Mouse (Mus musculus): ENCODE measurements at regions not wholly inside any gene's neighbourhood (a gene's known extent, or its start where the extent isn't known, plus 50 kb on each side); places are given as distances from the start of the nearest gene placed in this dataset.

- no peak overlapping the region for H3K4me3 ChIP-seq (ENCODE audit: low read depth, low read length)
- H3K27ac ChIP-seq (replicated peaks; ENCODE audit: low read depth, low read length): no peak overlapping the region
- H3K4me1 ChIP-seq (ENCODE audit: control insufficient read depth, insufficient read depth, low read length): no peaks in the 10 kb centered on the region
- ATAC-seq (replicated peaks; ENCODE audit: insufficient number of reproducible peaks, low FRiP score, low TSS enrichment, low read depth) (no peak), DNase-seq (ENCODE audit: low spot score) (no peak)
- H3K36me3 ChIP-seq (replicated peaks; ENCODE audit: control insufficient read depth, insufficient read depth, low read depth, low read length): no peaks in the 10 kb centered on the region
- H3K4me2 ChIP-seq (ENCODE audit: low read depth, low read length): no peak overlapping the region
- H3K9ac ChIP-seq (replicated peaks; ENCODE audit: low read length): no peak overlapping the region
- H3K27me3 ChIP-seq (ENCODE audit: control insufficient read depth, insufficient read depth, low read length): no peaks in the 10 kb centered on the region
- 88% methylated on average over 3 of the region's 3 CpGs for WGBS
- H3K9me3 ChIP-seq (replicated peaks; ENCODE audit: control insufficient read depth, low read length): no peaks in the 10 kb centered on the region
Measured at GRCm38 (mm10) chr2:61527127-61527526, 51.3 kb upstream of the Tank start.

- no peak overlapping the region for H3K4me2 ChIP-seq (ENCODE audit: low read depth, low read length)
- DNase-seq (ENCODE audit: low spot score): no peak
- no peak overlapping the region for H3K4me3 ChIP-seq (ENCODE audit: low read depth, low read length)
- H3K27me3 ChIP-seq (ENCODE audit: control insufficient read depth, insufficient read depth, low read length): no peaks in the 10 kb centered on the region
- H3K9me3 ChIP-seq (replicated peaks; ENCODE audit: control insufficient read depth, low read length): no peaks in the 10 kb centered on the region
- H3K36me3 ChIP-seq (replicated peaks; ENCODE audit: control insufficient read depth, insufficient read depth, low read depth, low read length): no peaks in the 10 kb centered on the region
- 81% methylated on average over 6 of the region's 6 CpGs for WGBS
- H3K4me1 ChIP-seq (ENCODE audit: control insufficient read depth, insufficient read depth, low read length): no peaks in the 10 kb centered on the region
- no peak for ATAC-seq (replicated peaks; ENCODE audit: insufficient number of reproducible peaks, low FRiP score, low TSS enrichment, low read depth)
- H3K9ac ChIP-seq (replicated peaks; ENCODE audit: low read length): no peak overlapping the region
- no peak overlapping the region for H3K27ac ChIP-seq (replicated peaks; ENCODE audit: low read depth, low read length)
Measured at GRCm38 (mm10) chr2:61524060-61524734, 54.2 kb upstream of the Tank start.

GRCm38 (mm10) chr2:61514445-61515123 lies 63.8 kb upstream of the Tank start:
- Histone ChIP-seq H3K4me2 (ENCODE audit: low read depth, low read length) (no peak overlapping the region), H3K4me1 (ENCODE audit: control insufficient read depth, insufficient read depth, low read length) (no peaks in the 10 kb centered on the region), H3K9me3 (replicated peaks; ENCODE audit: control insufficient read depth, low read length) (no peaks in the 10 kb centered on the region), H3K27me3 (ENCODE audit: control insufficient read depth, insufficient read depth, low read length) (no peaks in the 10 kb centered on the region), H3K36me3 (replicated peaks; ENCODE audit: control insufficient read depth, insufficient read depth, low read depth, low read length) (no peaks in the 10 kb centered on the region), H3K9ac (replicated peaks; ENCODE audit: low read length) (no peak overlapping the region), H3K27ac (replicated peaks; ENCODE audit: low read depth, low read length) (no peak overlapping the region), H3K4me3 (ENCODE audit: low read depth, low read length) (no peak overlapping the region)
- ATAC-seq (replicated peaks; ENCODE audit: insufficient number of reproducible peaks, low FRiP score, low TSS enrichment, low read depth) (no peak), DNase-seq (ENCODE audit: low spot score) (no peak)
- WGBS: 90% methylated on average over 6 of the region's 6 CpGs

GRCm38 (mm10) chr2:61513787-61514444 lies 64.5 kb upstream of the Tank start:
- Histone ChIP-seq H3K9ac (replicated peaks; ENCODE audit: low read length) (no peak overlapping the region), H3K4me2 (ENCODE audit: low read depth, low read length) (no peak overlapping the region)
- 83% methylated on average over 12 of the region's 12 CpGs for WGBS

GRCm38 (mm10) chr2:61503594-61503993 lies 74.8 kb upstream of the Tank start:
- Histone ChIP-seq H3K9me3 (replicated peaks; ENCODE audit: control insufficient read depth, low read length) (no peaks in the 10 kb centered on the region), H3K27me3 (ENCODE audit: control insufficient read depth, insufficient read depth, low read length) (no peaks in the 10 kb centered on the region), H3K36me3 (replicated peaks; ENCODE audit: control insufficient read depth, insufficient read depth, low read depth, low read length) (no peaks in the 10 kb centered on the region), H3K4me2 (ENCODE audit: low read depth, low read length) (no peak overlapping the region), H3K4me3 (ENCODE audit: low read depth, low read length) (no peak overlapping the region), H3K4me1 (ENCODE audit: control insufficient read depth, insufficient read depth, low read length) (no peaks in the 10 kb centered on the region), H3K9ac (replicated peaks; ENCODE audit: low read length) (no peak overlapping the region), H3K27ac (replicated peaks; ENCODE audit: low read depth, low read length) (no peak overlapping the region)
- WGBS: 87% methylated on average over 4 of the region's 4 CpGs
- ATAC-seq (replicated peaks; ENCODE audit: insufficient number of reproducible peaks, low FRiP score, low TSS enrichment, low read depth) (no peak), DNase-seq (ENCODE audit: low spot score) (no peak)

More at GRCm38 (mm10) chr2:61513787-61514444, 64.5 kb upstream of the Tank start:
- Histone ChIP-seq H3K27ac (replicated peaks; ENCODE audit: low read depth, low read length) (no peak overlapping the region), H3K4me1 (ENCODE audit: control insufficient read depth, insufficient read depth, low read length) (no peaks in the 10 kb centered on the region), H3K4me3 (ENCODE audit: low read depth, low read length) (no peak overlapping the region), H3K9me3 (replicated peaks; ENCODE audit: control insufficient read depth, low read length) (no peaks in the 10 kb centered on the region), H3K36me3 (replicated peaks; ENCODE audit: control insufficient read depth, insufficient read depth, low read depth, low read length) (no peaks in the 10 kb centered on the region), H3K27me3 (ENCODE audit: control insufficient read depth, insufficient read depth, low read length) (no peaks in the 10 kb centered on the region)
- DNase-seq (ENCODE audit: low spot score) (no peak), ATAC-seq (replicated peaks; ENCODE audit: insufficient number of reproducible peaks, low FRiP score, low TSS enrichment, low read depth) (no peak)

GRCm38 (mm10) chr2:61501922-61502321 lies 76.5 kb upstream of the Tank start:
- DNase-seq (ENCODE audit: low spot score) (no peak), ATAC-seq (replicated peaks; ENCODE audit: insufficient number of reproducible peaks, low FRiP score, low TSS enrichment, low read depth) (no peak)
- Histone ChIP-seq H3K27ac (replicated peaks; ENCODE audit: low read depth, low read length) (no peak overlapping the region), H3K9me3 (replicated peaks; ENCODE audit: control insufficient read depth, low read length) (no peaks in the 10 kb centered on the region), H3K4me2 (ENCODE audit: low read depth, low read length) (no peak overlapping the region), H3K4me3 (ENCODE audit: low read depth, low read length) (no peak overlapping the region), H3K27me3 (ENCODE audit: control insufficient read depth, insufficient read depth, low read length) (no peaks in the 10 kb centered on the region), H3K9ac (replicated peaks; ENCODE audit: low read length) (no peak overlapping the region), H3K36me3 (replicated peaks; ENCODE audit: control insufficient read depth, insufficient read depth, low read depth, low read length) (no peaks in the 10 kb centered on the region), H3K4me1 (ENCODE audit: control insufficient read depth, insufficient read depth, low read length) (no peaks in the 10 kb centered on the region)
- WGBS: 88% methylated on average over 5 of the region's 5 CpGs

GRCm38 (mm10) chr2:61499266-61499665 lies 79.1 kb upstream of the Tank start:
- H3K4me1 ChIP-seq (ENCODE audit: control insufficient read depth, insufficient read depth, low read length): no peaks in the 10 kb centered on the region
- WGBS: 77% methylated on average over 1 of the region's 1 CpGs
- H3K27me3 ChIP-seq (ENCODE audit: control insufficient read depth, insufficient read depth, low read length): no peaks in the 10 kb centered on the region
- no peaks in the 10 kb centered on the region for H3K9me3 ChIP-seq (replicated peaks; ENCODE audit: control insufficient read depth, low read length)
- ATAC-seq (replicated peaks; ENCODE audit: insufficient number of reproducible peaks, low FRiP score, low TSS enrichment, low read depth): no peak
- no peak for DNase-seq (ENCODE audit: low spot score)
- H3K4me2 ChIP-seq (ENCODE audit: low read depth, low read length): no peak overlapping the region
- no peak overlapping the region for H3K9ac ChIP-seq (replicated peaks; ENCODE audit: low read length)
- H3K27ac ChIP-seq (replicated peaks; ENCODE audit: low read depth, low read length): no peak overlapping the region
- no peaks in the 10 kb centered on the region for H3K36me3 ChIP-seq (replicated peaks; ENCODE audit: control insufficient read depth, insufficient read depth, low read depth, low read length)
- no peak overlapping the region for H3K4me3 ChIP-seq (ENCODE audit: low read depth, low read length)

- H3K4me2 ChIP-seq (ENCODE audit: low read depth, low read length): no peak overlapping the region
- ATAC-seq (replicated peaks; ENCODE audit: insufficient number of reproducible peaks, low FRiP score, low TSS enrichment, low read depth) (no peak), DNase-seq (ENCODE audit: low spot score) (no peak)
- no peak overlapping the region for H3K4me3 ChIP-seq (ENCODE audit: low read depth, low read length)
- H3K36me3 ChIP-seq (replicated peaks; ENCODE audit: control insufficient read depth, insufficient read depth, low read depth, low read length): no peaks in the 10 kb centered on the region
- H3K27ac ChIP-seq (replicated peaks; ENCODE audit: low read depth, low read length): no peak overlapping the region
- H3K9ac ChIP-seq (replicated peaks; ENCODE audit: low read length): no peak overlapping the region
- H3K4me1 ChIP-seq (ENCODE audit: control insufficient read depth, insufficient read depth, low read length): no peaks in the 10 kb centered on the region
- H3K9me3 ChIP-seq (replicated peaks; ENCODE audit: control insufficient read depth, low read length): no peaks in the 10 kb centered on the region
- no peaks in the 10 kb centered on the region for H3K27me3 ChIP-seq (ENCODE audit: control insufficient read depth, insufficient read depth, low read length)
- 82% methylated on average over 5 of the region's 5 CpGs for WGBS
Measured at GRCm38 (mm10) chr2:61497930-61498329, 80.5 kb upstream of the Tank start.

All from embryonic facial prominence, embryonic 11.5 days (tissue).